Mouse (Mus musculus): ENCODE results near the gene Cracr2a. TPM values are rescaled to one million over a fixed set of nuclear protein-coding genes. Genes with fewer than 3 reads are reported as not detected.

The Cracr2a gene
- polyA plus RNA-seq (2012; rRNA removed): 0.29 and 0.44 TPM in 2 replicates

DNA sequence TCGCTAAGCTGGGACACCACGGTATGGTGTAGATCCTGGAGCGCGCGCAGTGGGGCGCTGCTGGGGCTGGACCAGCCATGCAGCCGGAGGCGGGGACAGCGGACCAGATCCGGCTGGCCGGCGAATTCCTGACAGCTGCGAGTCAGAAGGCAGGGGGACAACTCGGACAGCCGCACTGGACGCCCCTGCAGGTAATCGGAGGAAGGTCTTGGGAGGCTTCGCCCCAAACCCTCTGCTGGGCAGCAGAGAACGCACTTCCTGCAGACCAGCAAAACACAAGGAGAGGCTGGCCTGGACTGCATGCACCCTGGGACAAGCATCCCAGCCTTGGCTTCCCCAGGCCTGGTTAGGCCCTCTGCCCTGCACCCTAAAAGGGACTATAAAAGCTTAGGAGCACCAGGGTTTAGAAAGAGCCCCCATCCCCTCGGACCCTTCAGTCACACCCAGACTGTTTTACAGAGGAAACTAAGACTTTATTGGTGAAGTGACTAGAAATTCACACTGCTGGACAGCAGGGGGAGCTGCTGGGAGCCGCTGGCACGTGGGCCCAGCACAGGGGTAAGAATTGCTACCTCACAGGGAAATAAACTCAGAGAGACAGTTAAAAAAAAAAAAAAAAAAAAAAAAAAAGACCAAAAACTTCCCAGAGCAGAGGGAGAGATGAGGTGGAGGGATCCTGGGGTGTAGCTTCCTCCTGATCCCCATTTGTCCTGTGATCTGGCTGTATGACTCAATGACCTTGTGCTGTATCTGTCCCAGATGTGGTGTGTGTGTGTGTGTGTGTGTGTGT lies at the start of gene Cracr2a:
TSS of gene Cracr2a (plus strand) at position 108 of the 790 bp plus-strand sequence.

Other genes starting within 250 kb of the Cracr2a start
- gene Parp11, start 114.5 kb upstream of the Cracr2a start, polyA plus RNA-seq (2012; rRNA removed): 5.8 and 6.4 TPM in 2 replicates
- gene Prmt8, start 208.1 kb downstream of the Cracr2a start, polyA plus RNA-seq (2012; rRNA removed): 0.01 TPM in 1 of 2 replicates, not detected in the other

Measured in liver, embryonic 14 days (tissue).